Mouse (Mus musculus) bone marrow, adult 2 months (tissue): ENCODE results near the gene Trmt2a. TPM values are rescaled to one million over a fixed set of nuclear protein-coding genes. Genes with fewer than 3 reads are reported as not detected.

Experiments
- H3K27ac ChIP-seq: fragments of 200-500 bp; 2 replicates; pipeline ENCODE4 v1.5.1; 2012; ENCODE audit warnings: low read depth, mild to moderate bottlenecking, control low read depth, inconsistent platforms, low read length; ENCODE audit not compliant: control insufficient read depth, poor library complexity, insufficient read depth
- H3K4me1 ChIP-seq: fragments of 200-500 bp; 2 replicates; pipeline ENCODE4 v1.6.1; 2011; ENCODE audit warnings: low read length; ENCODE audit not compliant: control insufficient read depth, insufficient read depth
- H3K4me3 ChIP-seq: fragments of 200-500 bp; replicated peaks from 2 replicates; pipeline ENCODE3; 2011; ENCODE audit warnings: mild to moderate bottlenecking, low read depth, low read length, control low read depth; ENCODE audit not compliant: control insufficient read depth
- CTCF ChIP-seq: fragments of 200-500 bp; IDR thresholded peaks from 2 replicates; pipeline ENCODE4 v1.5.1; 2011; ENCODE audit warnings: low read length, control low read depth; ENCODE audit not compliant: control insufficient read depth, insufficient read depth
- POLR2A ChIP-seq: fragments of 200-500 bp; IDR thresholded peaks from 2 replicates; pipeline ENCODE4 v1.6.1; 2011; ENCODE audit warnings: low read depth, mild to moderate bottlenecking, control low read depth, low read length, borderline replicate concordance; ENCODE audit not compliant: control insufficient read depth
- WGBS: fragments of 180-500 bp; shearing (Covaris S2); methylation state at CpG from one replicate; pipeline ENCODE4 v1.1.7; 2018; 5-methylcytosine and 5-hydroxymethylcytosine counted together
- polyA plus RNA-seq: library from polyadenylated mRNA; stranded (reverse); fragments of >200 nt; gene quantifications from 2 replicates; pipeline ENCODE4 v1.2.4, GENCODE M21; 2011; ENCODE audit warnings: low replicate concordance; ENCODE audit not compliant: missing spikeins, insufficient read depth, insufficient read length

Gene Trmt2a
- 62.6 and 104 TPM in 2 replicates for polyA plus RNA-seq

DNA sequence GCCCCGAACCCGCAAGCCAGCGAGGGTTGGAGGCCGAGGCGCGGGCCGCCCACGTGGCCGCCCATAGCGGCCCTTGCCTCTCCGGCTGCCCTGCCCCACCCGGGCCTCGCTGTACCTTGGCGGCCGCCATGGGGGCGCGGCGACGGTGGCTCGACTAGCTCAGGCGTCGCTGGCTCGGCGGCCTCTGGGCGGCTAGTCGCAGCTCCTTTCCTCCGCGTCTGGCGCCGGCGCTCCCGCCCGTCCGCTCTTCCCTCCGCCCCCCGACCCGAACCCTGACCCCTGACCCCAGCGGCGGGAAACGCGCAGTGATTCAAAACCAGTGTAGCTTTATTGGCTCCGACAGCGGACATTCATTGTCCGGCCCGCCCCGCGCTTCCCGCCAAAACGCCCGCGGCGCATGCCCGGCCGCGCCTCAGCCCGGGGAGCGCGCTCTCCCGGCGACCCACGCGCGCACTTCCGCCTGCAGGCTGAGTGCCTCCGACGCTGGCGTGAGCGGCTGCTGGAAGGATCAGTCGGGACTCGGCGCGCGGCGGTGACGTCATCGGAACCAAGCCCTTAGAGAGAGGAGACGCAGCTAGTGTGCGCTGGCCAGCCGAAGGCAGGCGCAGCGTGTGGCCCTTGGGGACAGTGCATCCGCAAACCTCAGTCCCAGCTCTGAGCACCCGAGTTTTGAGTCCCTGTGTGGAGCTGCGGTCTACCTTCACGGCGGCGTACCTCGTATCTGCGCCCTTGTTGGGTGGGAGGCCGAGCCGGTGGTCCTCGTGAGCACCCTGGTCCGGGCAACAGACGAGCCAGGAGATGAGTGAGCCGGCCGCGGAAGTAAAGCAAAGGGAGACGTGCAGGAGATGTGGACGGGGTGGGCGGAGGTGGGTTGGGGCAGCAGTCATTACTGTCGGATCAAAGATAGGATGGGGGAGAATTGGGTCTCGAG lies at the start of gene Trmt2a, which contains the start of gene Ranbp1:
Trmt2a (plus strand) TSS at position 247 of the 931 bp plus-strand sequence.
Ranbp1 (minus strand) TSS at position 300 of the 931 bp plus-strand sequence.
- WGBS, result under 1% methylated on average over 102 of the region's 102 CpGs
- H3K27ac ChIP-seq, result peak within 1 kb of the TSS; percentile 84
- no peak for TF ChIP-seq CTCF
- TF ChIP-seq POLR2A, result peak; percentile 94; the same call in 1 of the 2 replicates
- H3K4me1 ChIP-seq, result peaks cover 5% of the 10 kb centered on the region
- peak within 1 kb of the TSS; percentile 100 for H3K4me3 ChIP-seq

DNA sequence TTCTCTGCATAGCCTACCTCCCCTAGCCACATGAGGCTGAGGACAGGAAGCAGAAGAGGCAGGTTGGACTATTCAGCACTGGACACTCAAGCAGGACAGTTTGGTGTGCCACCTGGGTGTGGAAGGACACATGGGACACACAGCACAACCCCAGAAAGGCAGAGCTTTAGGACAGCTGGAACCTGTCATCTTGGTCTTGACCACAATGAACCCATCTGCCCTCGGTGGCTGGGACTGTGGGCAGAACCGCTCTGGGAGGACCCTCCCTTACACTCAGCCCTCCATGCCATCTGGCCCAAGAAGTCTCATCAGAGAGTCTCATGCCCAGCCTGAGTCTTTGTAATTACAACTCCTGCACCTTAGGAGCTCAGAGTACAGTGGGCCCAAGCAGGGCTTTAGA lies 48.4 kb upstream of the Trmt2a start:
- Histone ChIP-seq H3K27ac (no peak overlapping the region), H3K4me3 (no peak overlapping the region), H3K4me1 (no peaks in the 10 kb centered on the region)
- WGBS, result 69% methylated on average over 2 of the region's 2 CpGs
- no peak for TF ChIP-seq POLR2A
- TF ChIP-seq CTCF, result no peak

DNA sequence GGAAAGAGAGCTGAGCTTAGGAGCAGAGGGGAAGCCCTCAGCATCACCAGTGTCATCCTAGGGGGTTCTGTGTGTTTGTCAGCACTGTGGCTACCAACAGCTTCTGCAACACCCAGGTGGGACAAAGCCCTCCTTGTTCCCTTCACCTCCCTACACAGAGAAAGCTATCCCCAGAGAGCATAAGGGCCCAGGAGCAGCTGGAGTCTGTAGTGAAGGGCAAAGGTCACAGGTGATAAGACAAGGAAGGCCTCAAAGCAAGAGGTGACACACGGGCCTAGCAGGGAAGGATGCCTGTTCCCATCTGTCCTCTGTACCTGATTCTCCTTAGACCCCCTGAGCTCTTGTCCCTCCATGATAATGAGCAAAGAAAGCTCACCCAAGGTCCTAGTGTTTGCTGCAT lies 46.9 kb upstream of the Trmt2a start:
- H3K4me3 ChIP-seq, result no peak overlapping the region
- 71% methylated on average over 1 of the region's 1 CpGs for WGBS
- TF ChIP-seq POLR2A (no peak), CTCF (no peak)

DNA sequence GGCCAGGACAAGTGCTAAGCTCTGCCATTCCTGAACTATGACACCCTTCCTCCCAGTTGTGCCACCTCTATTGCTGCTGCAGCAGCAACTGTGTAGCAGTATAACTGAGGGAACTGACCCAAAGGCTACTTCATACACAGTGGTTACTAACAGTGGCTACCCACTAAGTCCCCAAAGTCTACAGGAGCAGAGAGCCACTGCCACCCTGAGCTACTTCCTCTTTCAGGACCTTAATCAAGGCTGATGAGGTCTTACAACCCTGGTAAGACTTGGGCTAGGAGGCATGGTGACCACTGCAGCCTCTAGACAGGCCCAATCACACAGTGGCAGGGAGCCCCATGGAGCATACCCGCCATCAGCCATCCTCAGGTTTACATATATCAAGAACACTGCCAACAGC lies 46.4 kb upstream of the Trmt2a start:
- 77% methylated on average over 1 of the region's 1 CpGs for WGBS
- TF ChIP-seq POLR2A (no peak), CTCF (no peak)
- no peak overlapping the region for H3K4me3 ChIP-seq

More for the DNA sequence above, 46.9 kb upstream of the Trmt2a start:
- Histone ChIP-seq H3K27ac (no peak overlapping the region), H3K4me1 (no peaks in the 10 kb centered on the region)

DNA sequence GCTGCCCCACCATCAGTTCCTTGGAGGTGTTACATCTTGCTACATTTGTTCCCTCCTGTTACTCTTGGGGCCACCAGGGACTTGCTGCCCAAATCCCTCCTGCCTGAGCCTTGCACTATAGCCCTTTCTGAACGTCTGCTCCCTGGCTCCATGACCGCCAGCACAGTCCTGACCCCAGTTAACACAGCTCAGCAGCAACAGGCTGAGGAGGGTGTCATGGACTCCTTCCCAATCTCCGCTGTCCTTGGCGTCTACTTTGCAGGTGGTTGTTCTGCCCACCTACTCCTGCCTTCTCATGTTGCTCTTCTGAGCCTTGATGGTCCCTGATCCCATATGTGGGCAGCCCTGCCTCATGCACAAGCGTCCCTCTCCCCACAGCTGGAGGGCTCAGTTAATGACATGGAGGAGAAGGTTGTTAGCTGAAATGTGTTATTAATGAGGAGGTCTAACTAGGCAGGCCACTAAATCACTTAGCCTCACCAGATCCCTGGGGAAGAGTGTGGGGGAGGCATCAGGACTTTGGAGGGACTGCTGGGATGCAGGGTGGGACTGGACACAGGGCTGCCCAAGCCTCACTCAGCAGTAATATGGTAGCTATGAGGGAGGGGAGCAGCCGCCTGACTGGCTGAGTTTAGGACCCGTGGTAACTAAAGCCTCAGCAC lies 44.9 kb upstream of the Trmt2a start:
- H3K27ac ChIP-seq, result no peak overlapping the region
- H3K4me3 ChIP-seq, result no peak overlapping the region
- TF ChIP-seq POLR2A (no peak), CTCF (no peak)
- 80% methylated on average over 7 of the region's 7 CpGs for WGBS
- no peaks in the 10 kb centered on the region for H3K4me1 ChIP-seq

More for the DNA sequence above, 46.4 kb upstream of the Trmt2a start:
- H3K27ac ChIP-seq, result no peak overlapping the region
- H3K4me1 ChIP-seq, result no peaks in the 10 kb centered on the region

DNA sequence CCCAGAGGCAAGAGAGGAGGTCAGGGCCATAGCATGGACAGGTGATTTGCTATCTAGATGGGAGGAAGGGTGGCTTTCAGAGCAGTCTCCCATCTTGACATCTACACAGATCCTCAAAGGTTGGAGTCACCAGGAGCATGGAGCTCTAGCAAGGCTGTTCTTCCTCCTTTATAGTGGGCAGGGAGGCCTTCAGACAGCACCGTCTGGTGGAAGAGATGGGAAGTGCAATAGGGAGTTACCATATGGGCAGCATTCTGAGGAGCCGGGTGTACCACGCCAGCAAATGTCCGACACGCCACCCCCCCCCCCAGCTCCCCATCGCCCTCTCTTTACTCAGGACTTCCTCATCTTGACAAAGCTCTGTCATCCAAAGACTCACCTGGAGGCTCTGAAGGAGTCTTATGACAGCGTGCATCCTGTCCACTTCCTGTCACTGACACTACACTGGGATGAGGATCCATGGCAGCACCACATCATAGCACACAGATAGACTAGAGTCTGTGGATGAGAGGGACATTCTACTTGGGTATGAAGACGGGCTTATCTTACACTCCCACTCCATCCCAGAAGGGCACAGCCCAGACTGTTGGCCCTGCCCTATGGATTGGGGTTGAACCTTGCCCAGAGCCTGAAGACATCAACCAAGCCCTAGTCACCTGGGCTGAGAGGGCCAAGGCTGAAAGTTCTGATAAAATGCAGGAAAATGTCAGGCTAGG lies 37.6 kb upstream of the Trmt2a start:
- WGBS, result 12% methylated on average over 8 of the region's 8 CpGs
- Histone ChIP-seq H3K4me3 (no peak overlapping the region), H3K27ac (no peak overlapping the region), H3K4me1 (no peaks in the 10 kb centered on the region)
- peak; percentile 80 for TF ChIP-seq CTCF
- TF ChIP-seq POLR2A, result no peak

DNA sequence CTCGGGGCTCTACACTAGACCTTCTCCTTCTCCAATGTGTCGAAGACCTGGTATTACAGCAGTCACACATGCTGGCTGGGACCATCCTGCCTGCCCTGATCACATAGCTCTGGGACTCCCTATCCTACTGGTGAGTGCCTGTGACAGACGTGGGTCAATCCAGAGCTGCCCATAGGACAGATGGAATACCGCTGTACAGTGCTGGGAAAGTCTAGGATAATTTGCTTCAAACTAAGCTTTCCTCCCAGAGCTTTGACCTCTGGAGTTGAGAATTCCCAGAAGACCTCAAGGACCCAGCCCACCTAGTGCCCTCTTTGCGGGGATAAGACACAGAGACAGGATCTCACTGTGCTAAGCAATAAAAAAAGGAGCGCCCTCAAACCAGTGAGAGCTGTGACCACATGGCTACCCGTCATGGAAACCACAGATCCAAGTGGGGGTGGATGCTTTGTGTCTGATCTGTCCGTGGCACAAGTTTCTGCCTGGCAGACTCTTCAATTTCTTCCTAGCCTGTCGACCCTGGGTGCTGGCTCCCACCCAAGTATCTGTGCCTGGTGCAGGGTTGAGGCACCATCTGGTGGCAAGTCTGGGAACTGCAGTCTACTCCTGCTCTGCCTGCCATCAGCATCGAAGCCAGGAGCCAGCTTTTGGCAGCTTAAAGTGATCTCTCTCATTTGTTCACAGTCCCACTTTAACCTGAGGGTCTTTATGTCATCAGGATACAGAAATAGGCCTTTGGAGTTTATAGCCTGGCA lies 36.9 kb upstream of the Trmt2a start:
- no peak overlapping the region for H3K27ac ChIP-seq
- H3K4me1 ChIP-seq, result no peaks in the 10 kb centered on the region
- no peak for TF ChIP-seq POLR2A
- TF ChIP-seq CTCF, result peak; percentile 93
- H3K4me3 ChIP-seq, result no peak overlapping the region
- 36% methylated on average over 10 of the region's 10 CpGs for WGBS

DNA sequence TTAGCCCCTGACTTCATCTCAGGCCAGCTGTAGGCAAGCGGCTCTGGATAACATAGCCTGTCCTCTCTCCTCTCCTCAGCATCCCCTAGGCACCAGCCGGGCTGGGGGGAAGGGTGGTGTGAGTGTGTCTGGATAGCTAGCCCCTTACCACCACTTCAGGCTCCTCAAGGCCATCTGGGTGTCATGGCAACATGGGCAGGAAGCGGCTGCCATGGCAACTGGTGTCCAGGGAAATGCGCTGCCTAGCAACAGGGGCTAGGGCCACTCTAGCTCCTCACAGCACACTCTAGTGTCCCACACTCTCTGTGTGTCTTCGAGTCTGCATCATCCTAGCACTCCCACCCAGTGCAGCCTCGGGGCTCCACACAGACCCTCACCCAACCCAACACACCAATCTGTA lies 34.8 kb upstream of the Trmt2a start:
- H3K27ac ChIP-seq, result no peak overlapping the region
- H3K4me3 ChIP-seq, result no peak overlapping the region
- WGBS, result 71% methylated on average over 6 of the region's 6 CpGs
- no peak for TF ChIP-seq CTCF
- TF ChIP-seq POLR2A, result no peak
- H3K4me1 ChIP-seq, result no peaks in the 10 kb centered on the region
